Mouse (Mus musculus): ENCODE data around the gene Vwf.
A peak's percentile ranks its signal among the peaks of the same experiment; 100 is the strongest.

The Vwf gene

DNA sequence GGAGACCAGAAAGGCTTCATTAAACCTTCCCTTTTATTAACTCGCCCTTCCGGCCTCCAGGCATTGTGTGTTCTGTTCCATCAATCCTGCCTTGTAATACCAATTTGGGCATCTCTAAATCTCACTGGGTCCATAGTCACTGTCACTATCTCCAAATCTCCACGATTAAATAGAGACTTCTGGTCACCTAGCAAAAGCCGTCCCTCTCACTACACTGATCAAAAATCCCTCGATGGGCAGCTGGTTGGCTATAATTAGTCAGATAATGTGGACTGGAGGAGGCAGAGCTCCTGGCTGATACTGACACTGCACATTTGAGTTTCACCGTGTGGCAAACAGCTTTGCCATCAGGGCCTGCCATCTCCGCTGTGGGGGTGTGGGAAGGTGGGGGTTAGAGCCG, 42.5 kb downstream of the Vwf start:
- no peak for DNase-seq

DNA sequence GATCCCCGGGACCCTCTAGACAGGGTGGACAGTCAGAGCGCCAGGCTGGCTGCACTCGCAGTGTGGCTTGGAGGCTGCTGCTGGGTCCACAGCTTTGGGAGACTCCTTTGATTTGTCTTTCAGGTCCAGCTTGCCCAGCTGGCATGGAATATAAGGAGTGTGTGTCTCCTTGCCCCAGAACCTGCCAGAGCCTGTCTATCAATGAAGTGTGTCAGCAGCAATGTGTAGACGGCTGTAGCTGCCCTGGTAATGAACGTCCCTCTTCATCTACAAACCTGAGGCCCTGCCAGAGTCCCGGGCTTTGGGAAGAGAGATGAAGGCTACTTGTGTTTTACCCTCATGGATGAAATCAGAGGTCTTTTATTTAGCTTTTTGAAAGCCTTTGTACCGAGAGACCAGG, 43.5 kb downstream of the Vwf start:
- DNase-seq: no peak

DNA sequence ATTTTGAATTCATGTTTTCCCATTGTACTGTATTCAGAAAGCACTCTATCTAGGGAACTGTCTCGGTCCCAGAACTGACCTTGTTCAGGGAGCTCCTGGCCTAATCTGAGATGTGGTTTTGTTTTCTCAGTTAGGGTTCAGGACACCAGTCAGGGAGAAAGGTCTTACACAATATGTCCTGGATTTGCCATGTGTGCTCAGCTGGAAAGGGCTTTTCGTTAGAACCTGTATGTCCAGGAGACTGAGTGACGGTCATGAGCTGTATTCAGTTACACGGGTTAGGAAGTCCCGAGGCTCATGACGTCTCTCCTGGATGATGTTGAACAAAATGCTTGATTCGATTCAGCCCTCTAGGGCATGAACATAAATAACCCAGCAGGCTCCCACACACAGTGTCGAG, 43.9 kb downstream of the Vwf start:
- no peak for DNase-seq

DNA sequence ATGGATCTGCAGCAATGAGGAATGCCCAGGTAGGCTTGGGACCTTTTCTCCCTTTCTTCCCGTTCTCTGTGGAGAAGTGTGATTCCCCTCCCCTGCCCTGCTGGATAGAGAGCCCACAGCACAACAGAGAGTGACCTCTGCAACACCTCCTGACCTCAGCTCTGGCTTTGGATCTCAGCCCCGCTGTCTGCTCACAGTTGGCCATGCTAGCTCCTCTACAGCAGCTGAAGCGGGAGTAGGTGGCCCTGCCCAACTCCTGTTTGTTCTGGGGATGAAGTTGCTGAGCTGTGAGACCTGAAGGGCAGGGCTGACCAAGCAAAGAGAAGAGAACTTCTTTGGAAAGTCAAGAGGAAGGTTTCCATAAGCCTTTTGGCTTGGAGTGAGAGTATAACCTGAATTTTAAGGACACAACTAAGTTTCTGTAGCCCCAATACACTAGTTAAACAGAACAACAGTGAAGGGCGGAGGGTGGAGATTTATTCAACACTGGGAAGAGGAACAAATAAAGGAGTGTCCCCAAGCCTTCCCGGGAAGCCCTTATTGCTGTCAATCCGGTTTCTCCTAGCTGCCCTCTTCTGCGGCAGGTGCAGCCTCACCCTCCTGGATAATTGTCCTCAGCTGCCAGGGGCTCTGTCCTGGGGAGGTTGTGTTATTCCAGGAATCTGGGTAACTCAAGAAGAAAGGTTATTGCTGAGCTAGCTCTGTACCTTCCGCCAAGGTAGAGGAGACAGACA, 45.2 kb downstream of the Vwf start:
- DNase-seq: no peak

DNA sequence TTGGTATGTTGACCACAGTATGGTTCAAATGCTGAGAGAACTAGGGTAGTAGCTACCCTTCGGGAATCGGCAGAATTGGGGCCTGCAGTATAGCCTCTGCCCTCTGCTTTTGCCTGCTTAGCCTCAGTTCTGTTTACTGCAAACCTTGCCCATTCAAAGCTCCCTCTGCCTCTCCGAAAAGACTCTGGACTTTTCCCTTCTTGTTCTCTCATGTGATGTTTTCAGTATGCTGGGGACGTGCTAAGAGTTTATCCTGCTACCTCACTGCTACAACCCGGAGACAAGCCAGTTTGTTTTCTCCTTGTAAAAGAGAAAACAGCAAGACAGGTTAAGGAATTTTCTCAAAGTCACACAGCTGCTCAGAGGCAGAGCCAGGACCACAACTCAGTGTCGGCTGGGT, 46.0 kb downstream of the Vwf start:
- peak; percentile 64 for DNase-seq

DNA sequence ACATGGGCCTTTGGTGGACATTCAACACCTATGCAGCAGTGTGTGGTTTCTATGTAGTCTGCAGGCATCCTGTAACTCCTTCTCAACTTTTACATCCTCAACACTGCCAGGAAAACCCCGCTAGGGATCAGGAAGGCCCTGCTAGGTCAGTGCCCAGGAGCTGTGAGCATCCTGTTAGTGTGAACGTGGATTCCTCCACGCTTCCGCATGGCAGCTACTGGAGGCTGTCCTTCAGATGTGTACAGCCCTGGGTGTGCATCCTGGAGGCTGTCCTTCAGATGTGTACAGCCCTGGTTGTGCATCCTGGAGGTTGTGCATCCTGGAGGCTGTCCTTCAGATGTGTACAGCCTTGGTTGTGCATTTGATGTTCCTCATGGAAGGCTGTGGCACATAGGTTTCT, 47.7 kb downstream of the Vwf start:
- no peak for DNase-seq

DNA sequence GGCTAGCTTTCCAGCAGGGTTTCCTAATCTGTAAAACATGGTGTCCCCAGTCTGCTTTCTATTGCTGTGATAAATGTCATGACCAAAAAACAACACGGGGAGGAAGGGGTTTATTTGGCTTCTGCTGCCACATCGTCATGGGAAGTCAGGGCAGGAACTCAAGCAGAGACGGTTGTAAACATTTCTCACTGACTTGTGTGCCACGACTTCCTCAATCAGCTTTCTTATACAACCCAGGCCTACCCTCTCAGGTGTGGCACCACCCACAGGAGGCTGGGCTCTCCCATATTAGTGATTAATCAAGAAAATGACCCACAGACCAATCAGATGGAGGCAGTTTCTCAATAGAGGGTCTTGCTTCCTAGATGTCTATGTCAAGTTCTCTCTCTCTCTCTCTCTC, 48.3 kb downstream of the Vwf start:
- no peak for DNase-seq

DNA sequence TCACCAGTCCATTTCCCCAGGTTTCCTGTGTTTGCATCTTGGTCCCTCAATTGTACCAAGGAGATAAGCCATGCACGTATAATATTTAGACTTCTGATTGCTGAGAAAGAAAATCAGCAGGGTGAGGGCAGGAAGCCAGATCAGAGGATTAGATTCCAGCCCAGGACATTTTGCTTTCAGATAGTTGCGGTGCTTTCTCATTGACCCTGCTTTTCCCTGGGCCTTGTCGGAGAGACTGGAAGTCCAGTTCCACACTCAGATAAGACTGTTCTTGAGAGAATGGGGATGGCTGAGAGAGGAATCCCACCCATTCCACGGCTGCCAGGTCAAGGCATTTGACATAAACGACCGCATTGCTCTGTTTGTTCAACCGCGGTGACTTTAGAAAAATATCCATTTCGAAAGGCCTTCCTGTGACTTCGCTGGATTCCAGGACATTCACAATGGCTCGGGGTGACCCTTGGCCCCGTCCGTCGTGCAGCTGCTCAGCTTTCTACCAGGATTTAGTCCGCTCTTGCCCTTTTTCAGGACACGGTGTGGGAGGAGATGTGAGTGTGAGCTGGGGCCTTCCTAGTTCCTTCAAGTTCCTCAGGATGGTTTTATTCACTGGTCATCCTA, 50.2 kb downstream of the Vwf start:
- no peak for DNase-seq

DNA sequence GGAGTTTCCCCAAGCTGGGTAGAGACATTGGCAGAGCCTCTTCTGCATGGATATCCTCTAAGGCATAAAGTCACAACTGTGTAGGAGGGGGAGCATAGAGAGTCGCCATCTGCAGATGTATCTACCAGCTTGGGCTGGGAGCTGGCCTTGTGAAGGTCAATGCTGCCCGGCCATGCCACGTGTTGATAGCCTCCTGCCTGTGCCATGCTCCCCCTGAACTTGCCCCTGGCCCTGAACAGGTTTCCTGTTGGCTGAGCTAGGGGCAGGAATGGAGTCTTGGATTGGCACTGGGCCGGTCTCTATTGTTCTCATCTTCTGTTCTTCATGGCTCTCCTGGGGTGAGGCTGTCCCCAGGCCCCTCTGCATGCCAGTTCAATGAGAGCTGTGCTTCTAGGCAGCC, 51.1 kb downstream of the Vwf start:
- DNase-seq: no peak

DNA sequence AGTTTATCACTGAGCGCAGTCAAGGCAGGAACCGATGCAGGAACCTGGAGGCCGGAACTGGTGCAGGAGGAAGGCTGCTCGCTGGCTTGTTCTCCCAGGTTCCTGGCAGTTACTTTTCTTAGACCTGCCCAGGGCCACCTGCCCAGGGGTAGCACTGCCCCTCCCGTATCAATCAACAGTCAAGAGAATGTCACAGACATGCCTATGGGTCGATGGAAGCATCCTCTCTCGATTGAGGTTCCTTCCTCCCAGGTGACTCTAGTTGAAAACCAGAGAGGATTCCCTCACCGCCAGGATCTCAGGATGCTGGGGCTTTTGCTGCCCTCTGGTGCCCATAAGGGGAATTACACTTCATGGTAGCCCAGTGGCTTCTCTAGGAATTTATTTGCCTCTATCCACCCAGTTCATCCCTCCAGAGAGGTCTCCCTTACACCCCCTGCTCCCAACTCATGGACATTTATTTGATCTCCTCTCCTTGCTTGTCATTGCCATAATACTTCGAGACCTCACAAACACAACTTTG, 53.5 kb downstream of the Vwf start:
- DNase-seq: peak; percentile 50

DNA sequence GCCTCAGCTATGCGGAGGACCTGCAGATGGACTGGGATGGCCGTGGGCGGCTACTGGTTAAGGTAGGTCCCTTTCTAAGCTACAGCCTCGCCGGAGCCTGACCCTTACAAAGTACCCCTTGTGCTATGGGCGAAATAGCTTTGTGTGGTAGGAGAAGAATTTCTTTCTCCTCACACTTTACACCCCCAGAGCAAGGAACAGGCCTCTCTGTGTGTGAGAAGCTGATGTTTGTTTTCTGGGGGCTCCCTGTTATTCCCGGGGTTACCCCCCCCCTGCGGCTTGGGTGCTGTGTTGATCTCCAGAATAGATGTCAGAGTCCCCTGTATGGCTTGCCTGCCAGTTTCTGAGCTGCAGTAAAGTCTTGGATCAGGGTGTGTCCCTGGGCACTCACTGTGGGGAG, 54.1 kb downstream of the Vwf start:
- DNase-seq: no peak

DNA sequence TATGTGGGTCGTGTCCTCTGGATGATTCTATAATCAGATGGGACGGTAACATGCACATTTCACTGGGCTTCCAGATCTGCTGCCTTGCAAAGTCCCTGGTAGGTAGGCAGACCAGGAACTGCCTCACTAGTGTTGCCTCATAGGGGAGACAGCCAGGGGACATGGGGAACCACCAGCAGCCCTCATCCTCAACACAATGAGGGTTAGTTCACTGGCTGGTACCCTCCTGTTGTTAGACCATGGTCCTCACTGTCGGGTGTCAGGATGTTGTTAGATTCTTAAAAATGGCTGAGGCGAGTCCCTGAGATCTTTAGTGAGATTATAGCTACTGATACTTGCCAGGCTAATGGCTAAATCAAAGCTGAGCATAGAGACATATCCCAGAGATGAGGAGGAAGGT, 54.6 kb downstream of the Vwf start:
- DNase-seq: no peak

DNA sequence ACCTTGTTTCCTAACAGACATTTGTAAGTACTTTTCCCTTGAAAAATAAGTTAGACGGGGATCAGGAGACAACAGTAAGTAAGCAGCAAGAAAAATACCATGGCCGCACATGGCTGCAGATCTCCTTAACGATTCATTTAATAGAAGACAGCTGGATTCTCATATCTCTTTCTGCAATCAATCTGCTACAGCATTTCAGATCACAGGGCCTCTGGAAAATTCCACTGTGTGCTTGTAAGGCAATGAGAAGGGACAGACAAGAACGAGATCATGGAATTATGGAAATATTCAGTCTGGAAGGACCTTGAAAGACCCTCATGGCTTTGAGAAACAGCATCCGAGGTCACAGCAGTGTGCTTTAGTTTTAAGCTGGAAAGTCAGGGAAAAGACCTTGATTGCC, 55.2 kb downstream of the Vwf start:
- no peak for DNase-seq

DNA sequence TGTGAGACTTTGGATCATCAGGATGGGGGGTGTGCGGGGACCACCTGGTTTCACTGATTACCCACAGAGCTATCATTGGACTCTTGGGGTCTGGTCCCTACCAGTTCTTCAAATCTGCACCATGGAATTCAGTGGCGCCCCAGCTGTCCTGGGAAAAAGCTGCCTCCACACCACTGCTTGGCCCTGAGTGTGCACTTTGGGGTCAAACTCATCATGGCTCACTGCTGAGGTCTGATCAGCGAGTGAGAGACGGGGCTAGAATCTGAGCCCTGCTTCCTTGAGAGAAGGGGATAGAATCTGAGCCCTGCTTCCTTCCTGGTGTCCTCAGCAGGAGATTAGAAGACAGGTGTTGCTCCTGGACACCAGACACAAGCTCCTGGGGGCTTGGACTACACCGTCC, 55.8 kb downstream of the Vwf start:
- DNase-seq: no peak

DNA sequence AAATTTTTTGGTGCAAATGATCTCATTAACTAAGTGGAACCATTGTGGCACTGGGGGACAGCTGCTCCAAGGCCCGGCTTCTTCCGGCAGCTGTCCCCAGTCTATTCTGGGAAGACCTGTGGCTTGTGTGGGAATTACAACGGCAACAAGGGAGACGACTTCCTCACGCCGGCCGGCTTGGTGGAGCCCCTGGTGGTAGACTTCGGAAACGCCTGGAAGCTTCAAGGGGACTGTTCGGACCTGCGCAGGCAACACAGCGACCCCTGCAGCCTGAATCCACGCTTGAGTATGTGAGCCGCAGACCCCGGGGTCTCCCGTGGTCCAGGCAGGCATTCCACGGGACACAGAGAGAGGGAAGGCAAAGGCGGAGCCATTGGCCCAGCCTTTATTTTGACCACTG, 56.7 kb downstream of the Vwf start:
- DNase-seq: peak; percentile 79

DNA sequence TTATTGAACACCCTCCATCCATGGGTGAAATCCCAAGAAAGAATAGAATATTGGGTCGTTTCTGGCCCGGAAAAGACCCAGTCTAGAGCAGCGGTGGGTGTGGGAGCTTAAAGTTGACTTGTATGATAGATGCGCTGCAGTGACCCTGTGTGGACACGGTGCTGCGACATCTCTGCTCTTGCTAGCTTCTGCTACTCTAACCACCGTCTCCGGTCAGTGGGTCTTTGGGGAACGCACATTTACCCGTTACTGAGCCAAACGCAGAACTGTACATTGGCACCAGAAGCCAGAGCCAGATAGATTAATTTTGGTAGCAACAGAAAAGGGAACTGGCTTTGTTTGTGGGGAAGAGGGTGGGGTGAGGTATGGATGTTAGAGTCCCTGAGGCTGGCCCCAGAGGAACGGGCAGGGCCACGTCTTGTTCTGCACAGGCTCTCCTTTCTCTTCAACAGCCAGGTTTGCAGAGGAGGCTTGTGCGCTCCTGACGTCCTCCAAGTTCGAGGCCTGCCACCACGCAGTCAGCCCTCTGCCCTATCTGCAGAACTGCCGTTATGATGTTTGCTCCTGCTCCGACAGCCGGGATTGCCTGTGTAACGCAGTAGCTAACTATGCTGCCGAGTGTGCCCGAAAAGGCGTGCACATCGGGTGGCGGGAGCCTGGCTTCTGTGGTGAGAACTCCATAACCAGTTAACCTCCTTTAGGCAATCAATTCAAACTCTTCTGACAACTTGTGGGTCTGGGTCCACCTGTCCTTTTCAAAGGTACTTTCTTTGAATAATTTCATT, 57.3 kb downstream of the Vwf start:
- no peak for DNase-seq

DNA sequence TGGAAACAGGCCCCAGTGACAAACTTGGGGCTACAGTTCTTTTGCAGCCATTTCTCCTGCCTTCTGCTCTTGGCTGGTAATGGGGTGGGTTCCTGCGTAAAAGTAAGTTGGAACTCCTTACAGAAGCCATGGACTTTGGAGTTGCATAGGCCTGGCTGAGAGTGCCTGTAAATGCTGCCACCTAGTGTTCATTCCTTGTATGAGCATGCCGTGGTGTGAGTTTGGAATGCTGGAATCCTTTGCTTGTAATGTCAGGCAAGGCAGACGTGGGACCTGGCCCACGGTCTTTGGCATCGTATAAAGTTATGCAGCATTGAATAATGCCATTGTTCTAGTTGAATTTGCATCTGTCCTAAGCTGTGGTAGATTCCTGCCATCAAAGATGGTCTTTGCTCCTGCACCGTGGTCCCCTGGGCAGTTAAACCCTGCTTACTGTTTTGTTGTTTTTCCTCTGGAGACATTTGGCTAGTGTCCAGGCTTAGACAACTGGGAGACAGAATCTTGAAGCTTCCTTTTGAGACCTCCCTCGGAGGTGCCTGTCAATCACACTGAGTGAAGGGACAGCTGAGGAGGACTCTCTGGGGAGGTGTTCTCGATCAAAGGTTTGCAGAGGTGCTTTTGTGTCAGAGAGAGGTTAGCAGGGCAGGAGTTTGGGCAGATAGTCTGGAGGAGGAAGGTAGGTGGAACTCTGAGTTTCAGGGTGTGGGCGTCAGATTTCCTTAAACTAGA, 58.1 kb downstream of the Vwf start:
- peak; percentile 75 for DNase-seq

DNA sequence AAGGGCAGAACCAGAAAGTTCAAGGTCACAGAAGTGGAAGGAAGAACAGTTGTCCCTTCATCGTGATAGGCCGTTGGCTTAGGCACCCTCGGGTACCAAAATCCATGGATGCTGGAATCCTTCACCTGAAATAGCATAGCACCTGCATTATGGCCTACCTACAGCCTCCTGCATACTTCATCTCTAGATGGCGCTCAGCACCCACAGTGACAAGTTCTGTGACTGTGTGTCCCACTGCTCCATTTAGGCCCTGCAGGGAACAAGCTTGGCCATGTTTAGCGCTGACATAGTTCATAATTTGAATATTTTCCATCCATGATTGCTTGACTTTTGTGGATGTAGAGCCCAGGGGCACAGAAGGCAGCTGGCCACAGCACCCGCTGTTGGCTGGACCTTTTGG, 62.5 kb downstream of the Vwf start:
- DNase-seq: no peak

DNA sequence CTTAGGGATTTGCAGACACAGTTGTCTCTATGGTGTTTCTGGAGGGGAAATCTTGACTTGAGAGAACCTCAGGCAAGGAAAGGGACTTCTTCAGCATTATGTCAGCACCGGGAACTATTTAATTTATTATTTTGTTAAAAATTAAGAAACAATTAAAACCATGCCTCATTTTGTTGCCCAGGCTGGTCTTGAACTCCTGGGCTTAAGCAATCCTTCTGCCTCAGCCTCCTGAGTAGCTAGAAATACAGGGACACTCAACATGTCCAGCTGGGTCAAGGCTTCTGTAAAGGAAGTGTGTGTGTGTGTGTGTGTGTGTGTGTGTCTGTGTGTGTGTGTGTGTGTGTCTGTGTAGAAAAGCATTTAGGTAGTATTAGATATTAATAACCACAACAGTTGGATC, 71.3 kb downstream of the Vwf start:
- no peak for DNase-seq

DNA sequence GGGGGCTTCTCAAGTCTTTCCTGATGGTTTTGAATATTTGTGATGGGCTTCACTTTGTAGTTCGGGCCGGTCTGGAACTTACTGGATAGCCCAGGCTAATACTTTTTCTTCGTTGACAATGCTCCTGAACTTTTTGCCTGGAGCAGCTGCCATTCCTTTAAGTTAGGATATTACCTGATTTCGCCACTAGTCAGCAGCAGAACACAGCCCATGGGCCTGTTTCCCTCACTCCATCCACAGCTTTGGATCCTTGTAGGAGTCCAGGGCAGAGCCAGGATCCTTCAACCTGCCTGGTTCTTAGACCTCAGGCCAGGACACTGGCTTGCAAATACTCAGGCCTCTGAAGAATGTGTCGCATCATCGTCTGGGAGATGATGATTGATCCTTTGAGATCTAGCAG, 74.2 kb downstream of the Vwf start:
- no peak for DNase-seq

DNA sequence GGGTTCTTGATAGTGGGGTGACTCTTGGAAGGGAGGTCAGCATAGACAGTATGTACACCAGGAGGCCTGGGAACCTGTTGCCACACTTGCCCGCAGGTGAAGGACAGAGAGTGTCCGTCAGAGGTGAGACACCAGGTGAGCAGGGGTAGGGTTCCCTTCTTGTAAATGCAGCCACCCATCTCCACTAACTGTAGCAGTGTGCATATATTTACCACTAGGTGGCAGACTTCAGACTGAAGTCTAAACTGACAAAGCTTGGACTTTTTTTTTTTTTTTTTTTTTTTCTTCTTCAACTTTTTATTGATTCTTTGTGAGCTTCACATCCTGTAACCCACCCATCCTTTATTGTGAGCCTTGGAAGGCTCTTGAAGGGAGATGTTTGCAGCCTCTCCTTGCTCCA, 75.9 kb downstream of the Vwf start:
- no peak for DNase-seq

DNA sequence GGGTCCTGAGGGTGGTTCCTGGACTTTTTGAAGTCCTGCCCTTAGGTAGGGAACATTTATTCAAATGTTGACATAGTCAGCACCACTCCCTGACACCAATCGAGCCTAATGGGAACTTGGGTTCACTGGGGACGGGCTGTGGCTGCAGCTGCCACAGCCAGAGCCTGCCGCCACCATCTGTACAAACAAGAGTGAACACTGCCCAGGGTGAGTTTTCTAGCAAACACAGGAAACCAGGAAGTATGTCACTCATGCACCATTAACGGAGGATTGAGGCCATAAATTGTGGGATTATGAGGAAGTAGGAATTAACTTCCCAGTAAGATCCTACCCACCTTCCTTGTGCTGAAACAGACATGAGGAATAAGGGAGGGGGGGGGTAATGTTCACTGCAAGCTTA, 93.9 kb downstream of the Vwf start:
- DNase-seq: no peak

DNA sequence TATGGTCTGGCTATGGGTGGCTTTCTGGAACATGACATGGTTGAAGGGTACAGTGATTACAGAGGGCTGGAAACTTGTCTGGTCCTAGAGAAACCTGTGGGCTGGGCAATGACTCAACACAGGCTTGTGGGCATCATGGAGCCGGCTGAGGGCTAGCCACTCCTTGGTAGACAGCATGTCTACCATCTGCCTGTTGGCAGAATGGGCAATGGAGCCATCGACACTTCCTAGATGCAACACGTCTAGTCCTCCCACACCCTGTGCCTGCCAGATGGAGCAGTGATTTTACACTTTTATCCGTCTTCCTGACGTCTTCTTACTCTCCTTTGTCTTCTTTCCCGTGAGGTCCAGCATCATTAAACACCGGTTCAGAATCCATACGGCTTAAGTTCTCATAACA, 94.6 kb downstream of the Vwf start:
- DNase-seq: no peak
